Mouse (Mus musculus) ES-E14 (cell line): ENCODE results near the gene Ddx41.

Experiments
- CHD2 ChIP-seq: IDR thresholded peaks from 2 replicates; pipeline ENCODE4 v1.6.1; 2014; ENCODE audit warnings: mild to moderate bottlenecking, low read depth, low read length, inconsistent platforms
- HCFC1 ChIP-seq: IDR thresholded peaks from 2 replicates; pipeline ENCODE4 v1.6.1; 2012; ENCODE audit warnings: low read length, inconsistent platforms, borderline replicate concordance; ENCODE audit not compliant: insufficient read depth
- ZNF384 ChIP-seq: IDR thresholded peaks from 2 replicates; pipeline ENCODE4 v1.6.1; 2012; ENCODE audit warnings: low read depth, low read length, inconsistent platforms

GRCm38 (mm10) chr13:55494257-55494656 lies 42.2 kb downstream of the Ddx41 start:
- no peak for TF ChIP-seq CHD2
- TF ChIP-seq HCFC1, result no peak
- no peak for TF ChIP-seq ZNF384
